8 mouse cellular contexts compared by ENCODE assay signal in genomic region chr7:118491431-118492147, GRCm38 (mm10). TPM values are rescaled to one million over a fixed set of nuclear protein-coding genes. Genes with fewer than 3 reads are reported as not detected.
A peak's percentile ranks its signal among the peaks of the same experiment; 100 is the strongest.
DNase-seq lines count a peak whose midpoint lies in the region; ATAC-seq lines count a peak whose summit lies in the region.

Gene Itpripl2, minus strand, starts transcription at chr7:118491975.

- intact Hi-C loops in left cerebral cortex, postnatal 25 days (cut with DNase I) = no loop called here

- peak; percentile 80 for ATAC-seq in hindbrain, embryonic 12.5 days (ENCODE audit: low FRiP score)

- H3K9me3 ChIP-seq in hindbrain, embryonic 12.5 days (replicated peaks) = no peaks in the 10 kb centered on the region
- no peaks in the 10 kb centered on the region; the same call in 1 of the 2 replicates for H3K9me3 ChIP-seq in megakaryocyte, embryonic 14.5 days

- peaks cover 60% of the 10 kb centered on the region for H3K27me3 ChIP-seq in hindbrain, embryonic 12.5 days
- H3K27me3 ChIP-seq in megakaryocyte, embryonic 14.5 days (replicated peaks) = peaks cover 5% of the 10 kb centered on the region

- H3K27ac ChIP-seq in hindbrain, embryonic 12.5 days = no peak within 1 kb of the TSS

- H3K4me3 ChIP-seq in hindbrain, embryonic 12.5 days = peak within 1 kb of the TSS; percentile 44
- peak within 1 kb of the TSS; percentile 94 for H3K4me3 ChIP-seq in megakaryocyte, embryonic 14.5 days (replicated peaks)

- DNase-seq in ES-CJ7 (ENCODE audit: low read depth, low spot score) = peak; percentile 66
- DNase-seq in adrenal gland, postnatal 4 days (ENCODE audit: low spot score in 2 of 2) = peak; percentile 37 to 55
- peak; percentile 5 to 13 for DNase-seq in frontal cortex, postnatal 36 days (ENCODE audit: low spot score in 2 of 2)
- peak; percentile 9 to 16 for DNase-seq in left cerebral cortex, postnatal 25 days (ENCODE audit: low spot score in 2 of 2)
- peak; percentile 7 to 10 for DNase-seq in right cerebral cortex, adult 2 months (ENCODE audit: low spot score in 2 of 2)
- peak; percentile 86 for DNase-seq in urinary bladder, postnatal 14 days (ENCODE audit: low spot score)

- H3K36me3 ChIP-seq in hindbrain, embryonic 12.5 days = no peaks in the 10 kb centered on the region
- peaks cover 29% of the 10 kb centered on the region for H3K36me3 ChIP-seq in megakaryocyte, embryonic 14.5 days (replicated peaks; ENCODE audit: low read length)

- WGBS in hindbrain, embryonic 12.5 days = under 1% methylated on average over 54 of the region's 55 CpGs

- H3K9ac ChIP-seq in hindbrain, embryonic 12.5 days = peak within 1 kb of the TSS; percentile 66

- peaks cover 21% of the 10 kb centered on the region for H3K4me1 ChIP-seq in hindbrain, embryonic 12.5 days
- H3K4me1 ChIP-seq in megakaryocyte, embryonic 14.5 days = peaks cover 71% of the 10 kb centered on the region

- H3K4me2 ChIP-seq in hindbrain, embryonic 12.5 days (replicated peaks) = peak within 1 kb of the TSS; percentile 58

RNA-seq across cellular contexts. Expression of gene Itpripl2, which starts in this region (rescaled TPM):
- total RNA-seq in adrenal gland, postnatal 4 days (2021) = 10 to 100 TPM; 19.8 to 22.0 TPM
- 3.4 and 3.9 TPM in 2 replicates for polyA plus RNA-seq in hindbrain, embryonic 12.5 days (2016; fragmentation: Nextera tagmentation; extraction: Ambion mirVana)
- 1 to 10 TPM; 3.3 to 3.4 TPM for total RNA-seq in left cerebral cortex, postnatal 25 days (2021)
- 3.0 and 3.6 TPM in 2 replicates for polyA plus RNA-seq in megakaryocyte, embryonic 14.5 days (2012; ENCODE audit: insufficient read depth, low replicate concordance)

Comparison
In these comparisons a context has a peak if more than half of its experiments do, and no peak if none do; other contexts are left out.
1. RNA of gene Itpripl2 (total RNA-seq): 19.8 to 22.0 TPM in adrenal gland, postnatal 4 days; 3.3 to 3.4 TPM in left cerebral cortex, postnatal 25 days; every median in the first group is over 4 times any median in the second.
2. DNase-seq: peak in every context shown above with its lines; median percentile 86 in urinary bladder, postnatal 14 days; 66 in ES-CJ7; 46 in adrenal gland, postnatal 4 days; 12 in left cerebral cortex, postnatal 25 days; 9 in frontal cortex, postnatal 36 days; 8 in right cerebral cortex, adult 2 months.